Mouse (Mus musculus) ES-Bruce4 (cell line): ENCODE data around the gene Gse1.

Experiments used
- CTCF ChIP-seq: IDR thresholded peaks from one replicate; pipeline ENCODE4 v1.8.1; 2011; ENCODE audit warnings: low read depth, low read length
- POLR2A ChIP-seq: IDR thresholded peaks from one replicate; pipeline ENCODE4 v1.8.1; 2011; ENCODE audit warnings: low read length; ENCODE audit not compliant: insufficient read depth

- no peak for TF ChIP-seq POLR2A
- TF ChIP-seq CTCF, result no peak
Measured at GRCm38 (mm10) chr8:120294982-120295870, 67.0 kb downstream of the Gse1 start.
